Mouse (Mus musculus) cerebellum, adult 2 months (tissue): Measurements from ENCODE around the gene Sdk1.

Experiments
- CTCF ChIP-seq: fragments of 200-500 bp; IDR thresholded peaks from 2 replicates; pipeline ENCODE4 v1.5.1; 2011; ENCODE audit warnings: low read depth, mild to moderate bottlenecking, control low read depth, low read length, moderate library complexity, borderline replicate concordance; ENCODE audit not compliant: insufficient read depth
- POLR2A ChIP-seq: fragments of 200-500 bp; IDR thresholded peaks from 2 replicates; pipeline ENCODE4 v1.6.1; 2011; ENCODE audit warnings: low read length, control low read depth, borderline replicate concordance; ENCODE audit not compliant: insufficient read depth

DNA sequence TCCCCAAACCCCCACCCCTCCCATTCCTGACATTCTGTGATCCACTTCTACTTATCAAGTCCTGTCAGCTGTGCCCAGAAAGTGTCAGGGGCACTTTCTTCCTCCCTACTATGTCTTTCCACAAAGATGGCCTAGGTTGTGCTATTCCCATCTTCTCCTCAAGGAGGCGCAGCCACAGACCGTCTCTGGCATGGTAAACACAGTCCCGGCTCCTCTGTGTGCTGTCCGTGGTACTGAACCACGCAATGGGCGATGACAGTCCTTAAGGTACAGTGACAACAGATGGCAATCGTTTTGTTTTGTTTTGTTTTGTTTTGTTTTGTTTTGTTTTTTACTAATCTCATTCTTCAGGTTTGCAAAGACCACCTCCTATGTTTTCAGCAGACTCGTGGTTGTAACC is 743.7 kb downstream of the Sdk1 start:
- TF ChIP-seq CTCF = peak; percentile 67; the same call in 1 of the 2 replicates
- TF ChIP-seq POLR2A = no peak
